Mouse (Mus musculus): Measurements from ENCODE around the gene Ddc.

Gene Ddc

DNA sequence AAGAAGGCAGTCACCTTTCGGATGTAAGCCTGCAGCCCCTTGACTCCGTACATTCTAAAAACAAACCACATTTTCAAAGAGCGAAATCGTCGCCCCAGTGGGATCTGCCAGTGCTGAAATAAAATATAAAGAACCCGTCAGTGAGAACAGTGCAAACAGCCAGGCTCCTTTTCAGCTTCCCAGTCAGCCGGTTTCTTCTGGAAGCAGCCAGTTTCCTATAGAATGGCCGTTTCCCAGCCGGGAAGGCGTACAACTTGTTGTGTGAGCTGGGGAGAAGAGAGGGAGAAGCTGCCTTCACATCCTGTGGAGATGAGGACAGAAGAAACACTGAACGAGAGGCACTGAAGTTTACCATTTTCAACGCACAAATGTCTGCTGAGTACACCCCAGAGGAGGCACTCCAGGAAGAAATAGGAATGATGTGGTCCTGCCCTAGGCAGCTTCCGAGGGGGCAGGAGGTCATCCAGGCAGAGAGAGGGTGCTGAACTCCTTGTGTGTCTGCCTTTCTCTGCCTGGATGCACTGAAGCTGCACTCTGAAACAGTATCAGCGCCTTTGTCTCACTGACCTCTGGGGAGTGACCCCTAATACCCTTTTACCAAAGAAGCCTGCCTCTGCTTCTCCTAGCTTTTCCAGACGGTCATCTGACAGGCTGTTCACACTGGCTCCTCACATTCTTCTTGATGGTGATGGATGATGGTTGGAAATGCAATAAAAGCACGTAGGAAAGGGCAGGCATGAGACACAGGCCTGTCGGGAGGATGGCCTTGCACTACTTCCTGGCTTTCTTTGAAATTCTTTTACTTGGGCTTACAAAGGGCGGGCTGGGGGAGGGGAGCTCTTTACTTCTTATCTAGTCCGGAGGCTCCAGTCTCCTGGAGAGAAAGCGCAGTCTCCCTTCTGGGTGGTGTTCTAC, 75.5 kb downstream of the Ddc start:
- no peak for DNase-seq

DNA sequence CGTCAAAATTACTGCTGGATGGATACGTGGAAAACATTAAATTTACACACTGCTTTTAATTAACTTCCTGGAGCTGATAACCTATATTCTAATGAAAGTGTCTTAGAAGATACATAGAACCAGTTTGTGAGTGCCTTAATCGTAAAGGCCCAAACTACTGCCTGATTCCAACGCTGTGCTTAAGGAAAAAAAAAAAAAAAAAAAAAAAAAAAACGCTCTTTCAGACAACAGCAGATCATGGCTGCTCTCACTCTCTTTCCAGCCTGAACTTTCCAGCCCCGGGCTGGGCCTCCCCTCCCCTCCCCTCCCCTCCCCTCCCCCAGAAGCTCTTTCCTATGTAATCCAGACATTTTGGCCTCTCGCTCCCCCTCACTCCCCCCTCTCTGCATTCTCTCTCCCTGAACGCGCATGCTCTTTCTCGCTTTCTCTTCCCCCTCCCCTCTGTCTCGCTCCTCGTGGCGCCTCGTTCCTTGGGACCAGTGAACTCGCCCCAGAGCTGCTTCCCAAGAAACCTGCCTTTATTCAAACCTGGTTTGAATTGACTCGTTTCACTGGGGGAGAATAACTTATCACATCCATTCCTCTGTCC, 76.5 kb downstream of the Ddc start:
- DNase-seq, result no peak

DNA sequence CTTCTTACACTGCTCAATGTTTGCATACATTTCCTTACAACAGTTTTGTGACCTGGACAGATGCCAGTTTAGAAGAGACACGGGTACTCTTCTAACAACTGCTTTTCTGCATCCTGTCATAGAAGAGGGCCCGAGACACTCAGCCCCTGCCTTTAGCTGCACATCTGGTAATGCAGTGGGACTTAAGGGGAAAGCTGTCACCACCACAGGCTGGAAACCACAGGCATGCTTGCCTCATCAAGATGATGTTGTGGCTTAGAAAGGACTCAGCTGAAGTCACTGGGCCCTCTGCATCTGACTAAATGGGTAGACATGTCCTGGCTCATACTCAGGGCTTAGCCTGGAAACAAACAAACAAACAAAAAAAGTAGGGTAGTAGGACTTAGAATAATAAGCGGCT, 77.2 kb downstream of the Ddc start:
- no peak for DNase-seq

DNA sequence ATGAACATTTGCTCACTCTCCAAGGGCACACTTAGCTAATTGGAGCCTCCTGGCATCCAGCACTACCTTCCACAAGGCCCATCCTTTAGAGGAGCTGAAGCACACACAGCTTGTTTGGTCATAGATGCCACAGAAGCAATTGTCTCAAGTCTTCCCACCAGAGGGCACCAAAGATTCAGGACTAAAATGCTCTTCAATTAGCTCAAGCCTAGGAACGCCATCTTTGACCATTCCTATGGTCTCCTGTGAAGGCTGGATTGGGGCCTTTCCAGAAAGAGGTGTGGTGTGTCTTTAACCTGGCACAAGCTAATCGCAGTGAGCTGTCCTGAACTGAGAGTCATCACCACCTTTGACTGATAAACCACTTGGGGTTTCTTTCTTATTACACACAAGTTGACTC, 77.7 kb downstream of the Ddc start:
- DNase-seq, result peak; percentile 62

DNA sequence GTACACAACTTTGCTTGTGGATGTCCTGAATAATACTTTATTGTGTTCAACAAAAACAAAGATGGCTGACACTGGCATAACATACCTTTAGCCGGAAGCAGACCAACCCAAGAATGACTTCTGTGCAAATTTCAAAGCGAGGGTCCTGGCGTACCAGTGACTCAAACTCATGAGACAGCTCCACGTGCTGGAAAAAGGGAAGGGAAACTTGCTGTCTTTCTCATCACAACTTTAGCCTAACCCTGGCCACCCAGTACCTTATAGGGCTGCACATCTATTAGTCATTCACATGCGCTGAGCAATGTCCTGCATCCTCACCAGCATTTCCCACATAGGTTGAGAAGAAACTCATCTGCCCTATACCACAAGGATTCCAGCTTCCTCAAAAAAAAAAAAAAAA, 78.7 kb downstream of the Ddc start:
- no peak for DNase-seq

DNA sequence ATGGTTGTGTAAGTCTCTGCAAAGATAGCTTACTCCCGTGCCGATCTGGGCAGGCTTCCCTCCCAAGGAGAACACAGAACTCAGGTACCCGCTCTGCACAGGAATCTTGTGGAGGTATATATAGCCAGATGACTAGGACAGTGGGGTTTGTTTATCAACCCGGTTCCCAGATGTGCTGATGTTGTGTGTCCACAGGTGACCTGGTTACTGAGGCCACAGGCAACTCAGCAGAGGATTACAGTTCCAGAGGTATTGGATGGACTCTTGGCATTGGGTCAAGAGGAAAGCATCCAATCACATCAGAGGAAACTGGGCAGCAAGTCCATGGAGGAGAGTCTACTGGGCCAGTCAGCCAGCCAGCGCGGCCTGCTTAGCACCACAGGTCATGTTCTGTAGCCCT, 79.1 kb downstream of the Ddc start:
- no peak for DNase-seq

DNA sequence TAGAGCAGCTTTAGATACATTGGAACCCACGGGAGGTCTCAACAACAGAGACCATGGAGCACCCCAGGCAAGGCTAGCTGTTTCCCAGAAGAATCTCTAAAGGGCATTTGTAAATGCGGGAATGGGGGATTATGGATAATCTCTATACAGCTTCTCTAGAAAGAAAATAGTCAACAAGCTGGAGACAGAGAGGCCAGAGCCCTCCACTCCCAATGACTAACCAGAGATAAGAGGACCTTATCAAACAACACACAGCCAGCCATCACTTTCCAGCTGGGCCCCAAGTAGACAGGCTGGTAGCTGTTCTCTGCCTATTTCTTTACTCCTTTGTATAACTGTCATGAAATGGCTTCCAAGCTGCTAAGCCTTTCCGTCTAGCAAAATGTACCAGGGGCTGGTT, 82.2 kb downstream of the Ddc start:
- no peak for DNase-seq

DNA sequence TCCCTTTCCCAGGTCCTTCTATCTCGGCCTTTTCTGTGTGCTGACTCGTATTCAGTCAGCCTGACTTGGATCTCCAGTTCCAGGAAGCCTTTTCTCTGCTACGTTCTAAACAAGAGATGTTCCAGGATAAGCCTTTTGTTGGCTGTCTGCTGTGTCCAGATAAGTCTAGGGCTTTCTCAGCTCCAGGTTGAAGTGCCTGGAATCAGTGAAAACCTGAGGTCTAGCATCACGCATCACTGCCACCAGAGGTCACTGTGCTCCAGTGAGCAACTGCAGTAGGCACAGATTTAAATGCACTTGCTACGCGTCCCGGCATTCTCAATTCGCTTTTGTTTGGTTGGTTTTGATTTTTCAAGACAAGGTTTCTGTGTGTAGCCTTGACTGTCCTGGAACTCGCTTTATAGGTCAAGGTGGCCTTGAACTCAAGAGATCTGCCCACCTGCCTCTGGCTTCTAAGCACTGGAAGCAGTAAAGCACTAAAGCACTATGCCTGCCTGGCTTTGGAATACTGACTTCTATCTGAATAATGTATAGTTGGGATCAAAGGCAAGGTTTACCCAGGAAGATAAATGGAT, 86.0 kb downstream of the Ddc start:
- DNase-seq, result peak; percentile 58

DNA sequence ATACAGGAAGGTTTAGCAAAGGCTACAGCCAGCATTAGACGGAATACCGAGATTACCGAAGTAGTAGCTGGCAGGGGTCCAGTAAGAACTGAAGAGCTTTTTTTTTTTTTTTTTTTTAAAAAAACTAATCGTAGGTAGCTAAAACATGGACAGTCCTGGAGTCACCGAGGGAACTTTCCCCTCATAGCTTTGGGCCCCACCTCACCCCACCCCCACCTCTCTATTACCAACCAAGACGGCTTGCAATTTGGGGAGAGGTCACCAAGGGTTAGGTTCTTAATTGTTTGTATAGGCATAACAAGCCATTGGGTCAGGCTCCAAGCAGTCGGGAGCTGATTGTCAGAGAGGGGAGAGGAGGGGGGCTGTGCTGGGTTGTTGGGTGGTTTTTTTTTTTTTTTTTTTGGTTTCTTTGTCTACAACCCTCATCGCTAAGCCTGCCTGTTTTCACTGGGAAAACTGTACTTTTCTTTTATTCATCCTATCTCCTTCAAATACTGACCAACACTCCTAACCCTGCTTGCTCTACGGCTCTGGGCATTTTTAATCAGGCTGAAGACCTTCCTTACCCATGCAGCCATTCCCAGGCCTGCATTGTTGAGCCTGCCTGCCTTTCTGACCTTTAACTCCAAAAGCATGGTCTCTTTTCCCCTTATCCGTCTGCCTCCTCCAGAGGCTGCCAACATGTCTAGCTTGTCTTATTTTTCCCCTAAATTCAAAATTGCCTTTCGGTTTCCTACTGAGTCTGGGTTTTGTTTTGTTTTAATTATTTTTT, 88.4 kb downstream of the Ddc start:
- DNase-seq, result no peak

DNA sequence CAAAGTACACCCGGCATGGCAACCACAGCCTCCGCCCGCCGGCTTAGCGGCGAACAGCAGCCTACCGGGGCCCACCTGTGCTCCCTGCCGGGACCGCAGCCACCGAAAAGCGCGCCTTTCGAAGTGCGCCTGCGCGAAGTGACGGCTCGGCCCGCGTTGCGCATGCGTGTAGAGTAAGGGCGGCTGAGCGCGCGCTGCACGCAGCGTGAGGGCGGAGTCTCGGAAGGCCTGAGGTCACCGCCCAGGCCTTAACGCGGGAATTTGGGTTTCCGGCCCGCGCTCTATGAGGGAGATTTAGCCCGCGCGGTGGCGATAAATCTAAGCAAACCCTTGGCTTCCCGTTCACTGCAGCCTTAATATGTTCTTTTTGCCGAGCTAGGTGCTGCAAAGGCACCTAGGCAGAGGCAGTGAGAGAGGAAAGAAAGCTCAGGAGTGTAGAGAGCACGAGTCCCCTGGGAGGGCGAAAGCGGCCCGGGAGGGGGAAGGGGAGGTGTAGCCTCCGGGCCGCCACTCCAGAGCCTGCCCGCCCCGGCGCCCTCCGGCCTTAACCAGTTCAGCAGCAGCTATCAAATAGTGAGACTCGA, 89.0 kb downstream of the Ddc start, which contains the start of gene Fignl1:
Gene Fignl1, minus strand, starts transcription at position 143 of the 584 bp plus-strand sequence.
- peak; percentile 94 for DNase-seq

DNA sequence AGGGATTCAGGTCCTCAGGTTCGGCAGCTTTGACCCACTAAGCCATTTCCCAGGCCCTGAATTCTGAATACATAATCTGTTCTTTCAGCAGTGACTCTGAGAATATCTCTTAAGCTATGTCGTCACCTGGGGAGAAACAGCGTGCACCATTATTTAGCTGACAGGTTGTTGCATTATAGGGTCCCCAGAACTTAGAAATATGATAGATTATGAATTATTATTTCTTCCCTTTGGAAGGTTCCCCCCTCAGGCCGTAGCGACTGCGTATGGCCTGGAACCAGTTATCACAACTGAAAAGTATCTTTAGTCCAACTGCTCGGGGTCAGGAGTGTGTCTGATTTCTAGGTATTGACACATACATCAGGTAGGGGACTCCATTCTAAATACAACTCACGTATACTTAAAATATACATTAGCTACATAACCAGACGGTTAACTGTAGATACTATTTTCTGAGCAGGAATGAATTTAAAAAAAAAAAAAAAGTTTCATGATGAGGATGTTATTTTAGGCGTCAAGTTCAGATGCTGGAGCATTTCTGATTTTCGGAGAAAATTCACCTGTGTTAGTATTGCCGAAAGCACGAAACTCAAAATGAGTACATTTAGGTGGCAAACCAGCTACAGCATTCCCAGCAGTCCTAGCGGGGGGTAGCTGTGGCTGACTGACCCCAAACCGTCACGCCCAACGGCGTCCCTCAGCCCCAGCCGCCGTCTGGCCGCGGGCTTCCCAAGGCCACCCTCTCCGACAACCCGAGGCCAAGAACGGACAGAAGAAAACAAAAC, 89.7 kb downstream of the Ddc start:
- DNase-seq, result no peak

DNA sequence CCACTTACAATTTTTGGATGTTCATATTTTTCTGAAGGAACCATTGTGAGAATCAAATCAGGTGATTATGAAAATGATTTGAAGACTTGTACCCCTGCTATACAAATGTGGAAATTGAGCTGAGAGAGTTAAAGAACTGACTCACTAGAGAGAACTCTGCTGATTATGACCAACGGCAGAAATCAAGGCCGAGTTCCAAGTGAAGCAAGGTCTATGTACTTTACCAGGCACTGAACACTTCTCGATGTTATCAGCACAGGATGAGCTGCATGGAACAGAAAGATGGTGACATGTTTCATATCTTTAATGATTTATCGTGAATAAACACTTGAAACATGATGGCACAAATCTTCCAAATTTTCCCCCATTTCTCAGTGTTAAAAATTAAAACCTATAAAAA, 92.0 kb downstream of the Ddc start:
- DNase-seq, result no peak

DNA sequence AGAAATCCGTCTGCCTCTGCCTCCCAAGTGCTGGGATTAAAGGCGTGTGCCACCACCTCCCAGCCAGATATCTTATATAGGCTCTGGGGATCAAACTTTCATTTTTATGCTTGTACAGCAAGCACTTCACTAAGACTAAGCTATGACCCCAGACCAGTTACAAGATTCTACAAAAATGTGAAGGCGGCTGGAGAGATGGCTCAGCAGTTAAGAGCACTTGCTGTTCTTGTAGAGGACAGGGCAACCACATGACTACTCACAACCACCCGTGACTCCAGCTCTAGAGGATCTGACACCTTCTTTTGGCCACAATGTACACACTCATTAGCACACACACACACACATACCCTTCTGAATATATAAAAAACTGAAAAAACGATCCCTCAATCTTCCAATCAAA, 93.5 kb downstream of the Ddc start:
- DNase-seq, result no peak

DNA sequence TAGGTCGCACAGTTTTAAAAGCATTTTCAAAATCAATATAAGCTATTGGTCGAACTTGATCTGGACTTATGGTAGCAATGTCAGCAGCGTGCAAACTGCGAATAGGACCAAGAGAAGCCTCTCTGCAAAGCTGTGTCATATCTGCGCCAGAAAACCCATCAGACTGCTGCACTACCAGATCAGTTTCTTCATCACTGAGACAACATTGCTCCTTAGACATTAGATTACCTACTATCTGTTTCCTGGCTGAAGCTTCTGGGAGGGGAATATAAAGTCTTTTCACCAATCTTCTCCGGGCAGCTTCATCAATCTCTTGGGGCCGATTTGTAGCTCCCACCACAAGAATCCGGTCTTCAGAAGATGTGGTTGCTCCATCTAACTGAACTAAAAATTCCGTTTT, 96.9 kb downstream of the Ddc start:
- no peak for DNase-seq

DNA sequence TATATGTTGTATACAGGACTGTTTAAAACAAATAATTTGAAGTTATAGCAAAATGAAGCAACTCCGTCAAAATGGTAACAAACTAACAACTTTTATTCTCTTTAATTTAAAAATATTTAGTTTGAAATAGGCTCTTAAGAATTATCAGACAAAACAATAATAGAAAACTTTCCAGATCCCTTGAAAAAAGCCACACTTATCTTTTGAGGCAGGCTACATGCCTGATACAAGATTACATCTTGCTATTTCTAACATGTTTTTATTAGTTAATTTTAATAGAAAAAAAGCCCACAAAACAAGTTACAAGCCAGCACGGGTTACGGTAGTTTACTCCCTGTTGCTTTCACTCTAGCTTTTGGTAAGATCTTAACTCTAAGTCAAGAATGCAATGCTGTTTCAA, 97.6 kb downstream of the Ddc start:
- DNase-seq, result no peak

DNA sequence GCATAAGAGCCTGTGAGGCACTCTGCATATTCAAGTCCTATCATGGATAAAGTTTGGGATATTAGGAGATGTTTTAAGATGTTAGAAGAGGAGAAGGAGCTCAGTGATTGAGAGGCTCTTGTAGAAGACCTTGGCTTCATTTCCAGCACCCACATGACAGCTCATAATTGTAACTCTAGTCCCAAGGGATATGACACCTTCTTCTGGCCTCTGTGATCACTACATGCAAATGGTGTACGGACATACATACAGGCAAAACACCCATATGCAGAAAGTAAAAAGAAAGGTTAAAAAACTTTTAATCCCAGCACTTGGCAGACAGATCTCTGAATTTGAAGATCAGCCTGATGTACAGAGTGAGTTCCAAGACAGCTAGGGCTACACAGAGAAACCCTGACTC, 99.3 kb downstream of the Ddc start:
- no peak for DNase-seq

DNA sequence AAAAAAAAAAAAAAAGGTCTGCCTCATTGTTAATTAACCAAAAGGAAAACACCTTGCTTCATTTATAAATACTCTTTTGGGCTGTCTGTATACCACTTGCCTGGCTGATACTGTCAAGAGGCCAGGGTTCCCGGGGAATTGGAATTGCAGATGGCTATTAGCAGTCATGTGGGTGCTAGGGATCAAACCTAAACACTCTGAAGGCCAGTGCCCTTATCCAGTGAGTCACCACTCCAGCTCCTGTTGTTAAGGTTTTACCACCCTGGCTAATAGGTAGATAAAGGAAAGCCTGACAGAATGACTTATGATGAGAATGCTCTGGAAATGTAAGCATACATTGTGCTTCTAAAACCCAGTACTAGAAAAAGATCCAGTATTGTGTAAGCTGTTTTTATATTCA, 103.3 kb downstream of the Ddc start:
- DNase-seq, result no peak

DNA sequence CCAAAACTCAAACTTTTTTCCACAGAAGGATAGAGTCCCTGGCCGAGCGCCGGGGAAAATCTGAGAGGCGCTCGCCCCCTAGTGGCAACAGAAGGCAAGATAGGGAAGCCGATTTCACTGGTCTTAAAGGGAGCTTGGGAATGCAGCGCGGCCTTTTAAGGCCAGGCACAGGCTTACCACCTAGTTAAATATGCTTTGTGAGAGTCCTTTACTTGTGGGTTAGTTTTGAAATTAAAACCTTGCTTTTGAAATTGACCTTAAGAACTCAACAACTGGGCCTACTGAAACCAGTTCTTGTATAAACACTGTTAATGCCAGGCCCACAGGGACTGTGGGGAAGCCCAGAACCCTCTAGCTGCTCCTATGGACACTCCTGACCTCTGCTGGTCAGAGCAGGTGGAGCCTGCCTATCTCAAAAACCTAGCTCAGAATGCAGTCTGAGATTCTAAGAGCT, 109.4 kb downstream of the Ddc start:
- peak; percentile 75 for DNase-seq

DNA sequence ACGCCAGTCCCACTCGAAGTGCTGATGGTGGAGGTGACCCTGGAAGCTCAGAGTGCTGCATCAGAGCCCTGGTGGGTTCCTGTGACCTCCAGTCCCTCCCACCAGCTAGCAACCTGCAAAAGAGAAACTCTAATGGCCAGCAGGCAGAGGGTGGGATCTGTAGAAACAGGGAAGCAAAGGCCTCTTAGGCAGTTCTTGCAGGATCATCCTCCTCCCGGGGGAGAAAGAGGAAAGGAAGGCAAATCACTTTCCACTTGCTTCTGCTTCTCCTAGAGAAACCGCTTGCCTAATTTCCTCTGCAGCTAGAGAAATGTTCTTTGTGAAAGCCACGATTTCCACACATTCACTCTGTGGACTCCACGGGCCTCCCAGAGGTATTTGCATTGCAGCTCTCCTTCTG, 112.5 kb downstream of the Ddc start:
- DNase-seq, result no peak

DNA sequence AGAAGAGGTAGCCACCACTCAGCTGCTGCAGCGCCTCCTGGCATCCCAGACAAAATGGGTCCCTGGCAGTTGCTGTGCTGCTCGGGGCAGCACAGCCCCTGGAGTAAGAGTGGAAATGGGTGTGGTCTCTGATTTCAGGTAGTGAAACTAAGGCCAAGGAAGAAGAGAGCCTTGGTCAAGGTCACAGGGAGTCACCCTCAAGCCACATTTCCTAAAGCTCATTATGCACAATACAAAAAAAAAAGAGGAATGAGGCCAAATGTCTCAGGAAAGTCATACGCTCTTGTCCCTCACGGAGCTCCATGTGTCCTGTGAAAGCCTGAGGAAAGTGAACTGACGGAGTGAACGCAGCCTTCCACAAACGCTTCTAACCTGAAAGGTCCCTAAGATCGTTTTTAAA, 116.2 kb downstream of the Ddc start:
- DNase-seq, result no peak

DNA sequence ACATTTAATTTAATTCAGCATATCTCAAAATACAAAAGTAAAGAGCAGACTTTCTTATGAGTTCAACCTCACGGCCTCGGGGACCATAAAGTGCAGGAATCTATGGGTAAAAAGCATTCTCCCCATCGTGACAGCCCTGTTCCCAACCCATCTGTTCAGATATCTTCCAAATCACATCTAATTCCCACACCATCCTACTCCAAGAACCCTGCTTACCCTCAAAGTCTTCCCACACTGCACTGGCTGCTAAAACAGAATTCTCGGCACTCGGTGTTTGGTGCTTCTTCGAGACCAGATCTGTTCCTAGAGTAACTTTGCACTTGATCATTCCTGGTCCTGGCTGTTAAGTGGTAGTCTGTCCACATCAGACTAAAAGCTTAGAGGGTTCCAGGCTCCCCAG, 119.6 kb downstream of the Ddc start:
- no peak for DNase-seq

DNA sequence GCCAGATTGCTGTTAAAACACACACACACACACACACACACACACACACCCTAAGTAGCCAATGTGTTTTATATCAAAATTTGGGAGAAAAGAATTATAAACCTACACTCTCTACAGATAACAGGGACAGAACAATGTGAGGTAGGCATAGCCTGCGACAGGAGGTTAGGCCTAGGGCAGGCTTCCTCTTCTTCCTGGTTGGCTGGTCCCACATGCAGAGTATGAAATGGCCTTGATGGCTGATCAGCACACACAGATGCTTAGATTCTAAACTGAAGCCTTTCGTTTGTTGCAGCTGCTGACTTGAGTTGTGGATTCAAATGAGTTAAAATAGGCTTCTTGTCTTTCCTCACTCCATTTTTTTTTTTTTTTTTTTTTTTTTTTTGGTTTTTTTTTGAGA, 120.1 kb downstream of the Ddc start:
- no peak for DNase-seq

Measured in right cerebral cortex, postnatal 25 days (tissue).